Mouse (Mus musculus): ENCODE results near the gene Sptbn4.

The Sptbn4 gene

GRCm38 (mm10) chr7:27433794-27434193 lies 13.7 kb downstream of the Sptbn4 start:
- DNase-seq (ENCODE audit: low read depth, low spot score) = no peak

GRCm38 (mm10) chr7:27433349-27433748 lies 14.1 kb downstream of the Sptbn4 start:
- no peak for DNase-seq (ENCODE audit: low read depth, low spot score)

- DNase-seq (ENCODE audit: low read depth, low spot score) = no peak
These were observed 18.4 kb downstream of the Sptbn4 start for GRCm38 (mm10) chr7:27429135-27429534.

GRCm38 (mm10) chr7:27428002-27428401 lies 19.5 kb downstream of the Sptbn4 start:
- DNase-seq (ENCODE audit: low read depth, low spot score) = no peak

GRCm38 (mm10) chr7:27427387-27427786 lies 20.1 kb downstream of the Sptbn4 start:
- no peak for DNase-seq (ENCODE audit: low read depth, low spot score)

GRCm38 (mm10) chr7:27423556-27424326 lies 23.7 kb downstream of the Sptbn4 start:
- DNase-seq (ENCODE audit: low read depth, low spot score) = no peak

- DNase-seq (ENCODE audit: low read depth, low spot score) = no peak
These were observed 28.4 kb downstream of the Sptbn4 start for GRCm38 (mm10) chr7:27419101-27419500.

- DNase-seq (ENCODE audit: low read depth, low spot score) = no peak
These were observed 30.3 kb downstream of the Sptbn4 start for GRCm38 (mm10) chr7:27417151-27417550.

GRCm38 (mm10) chr7:27408379-27409176 lies 38.9 kb downstream of the Sptbn4 start:
- DNase-seq (ENCODE audit: low read depth, low spot score) = no peak

GRCm38 (mm10) chr7:27407816-27408215 lies 39.7 kb downstream of the Sptbn4 start:
- no peak for DNase-seq (ENCODE audit: low read depth, low spot score)

GRCm38 (mm10) chr7:27406481-27406880 lies 41.0 kb downstream of the Sptbn4 start:
- DNase-seq (ENCODE audit: low read depth, low spot score) = no peak

GRCm38 (mm10) chr7:27404203-27404942 lies 43.1 kb downstream of the Sptbn4 start:
- DNase-seq (ENCODE audit: low read depth, low spot score) = no peak

- DNase-seq (ENCODE audit: low read depth, low spot score) = no peak
These were observed 44.8 kb downstream of the Sptbn4 start for GRCm38 (mm10) chr7:27402675-27403074.

- DNase-seq (ENCODE audit: low read depth, low spot score) = no peak
These were observed 46.9 kb downstream of the Sptbn4 start for GRCm38 (mm10) chr7:27400545-27400944.

- no peak for DNase-seq (ENCODE audit: low read depth, low spot score)
These were observed 50.2 kb downstream of the Sptbn4 start for GRCm38 (mm10) chr7:27397048-27397949.

GRCm38 (mm10) chr7:27396184-27397047 lies 51.1 kb downstream of the Sptbn4 start:
- no peak for DNase-seq (ENCODE audit: low read depth, low spot score)

- DNase-seq (ENCODE audit: low read depth, low spot score) = no peak
These were observed 51.8 kb downstream of the Sptbn4 start for GRCm38 (mm10) chr7:27395521-27396183.

- no peak for DNase-seq (ENCODE audit: low read depth, low spot score)
These were observed 56.1 kb downstream of the Sptbn4 start for GRCm38 (mm10) chr7:27391416-27391815.

- no peak for DNase-seq (ENCODE audit: low read depth, low spot score)
These were observed 58.3 kb downstream of the Sptbn4 start for GRCm38 (mm10) chr7:27389213-27389612.

GRCm38 (mm10) chr7:27384731-27385130 lies 62.8 kb downstream of the Sptbn4 start:
- peak; percentile 48 for DNase-seq (ENCODE audit: low read depth, low spot score)

Measured in c-Kit-negative CD71-positive TER-119-positive erythroid progenitor cells, embryonic 14.5 days (primary cell).